In genomic region chr2:19145881-19146280, GRCm38 (mm10) we compare ENCODE assay signal across 9 mouse cellular contexts. TPM values are rescaled to one million over a fixed set of nuclear protein-coding genes. Genes with fewer than 3 reads are reported as not detected.
DNase-seq lines count a peak whose midpoint lies in the region; TF ChIP-seq lines count a peak whose summit lies in the region.
"Had no signal": no experiment of that assay in that cellular context is flagged by ENCODE, and none has a peak within 500 bp of the region (broad histone marks: within the 10 kb centered on the region; RNA-seq: fewer than 3 reads in every experiment).

No protein-coding gene starts in this region.

- no peak for DNase-seq in gastrocnemius, adult 2 months
- no peak for DNase-seq in gastrocnemius, adult 18-20 months (ENCODE audit: low spot score)
- peak; percentile 60 for DNase-seq in adrenal gland, adult 2 months
- DNase-seq in heart, adult 8-10 months (ENCODE audit: low spot score) = peak; percentile 33
- peak; percentile 75 to 80 for DNase-seq in kidney, postnatal 36 days
- DNase-seq in thymus, postnatal 25 days = no peak
- DNase-seq in embryo, embryonic 11 days = no peak
- no peak for DNase-seq in thymus, adult 2 months

- no peak for TF ChIP-seq POLR2A in thymus, adult 2 months (IDR thresholded peaks at IDR 0.05; ENCODE audit: control insufficient read depth, extremely low read depth, insufficient read depth, low read length, poor library complexity)

- H3K27ac ChIP-seq in gastrocnemius, adult 2 months = 0 out of 2 replicates have a peak overlapping the region, but pooled peaks have one; percentile 5
- no peak overlapping the region for H3K27ac ChIP-seq in thymus, adult 2 months (ENCODE audit: control insufficient read depth, insufficient read depth, low read length)
- H3K27ac ChIP-seq: neural tube, embryonic 13.5 days had no signal

- WGBS in thymus, adult 2 months = 48% methylated on average over 2 of the region's 2 CpGs

- TF ChIP-seq CTCF in gastrocnemius, adult 2 months (IDR thresholded peaks at IDR 0.05) = no peak
- no peak for TF ChIP-seq CTCF in thymus, adult 2 months (IDR thresholded peaks at IDR 0.05; ENCODE audit: borderline replicate concordance, control insufficient read depth, extremely low read depth, insufficient read depth, low read length, poor library complexity)

- peaks cover 11% of the 10 kb centered on the region for H3K4me1 ChIP-seq in thymus, adult 2 months (replicated peaks; ENCODE audit: control insufficient read depth, insufficient read depth, low read length)

- intact Hi-C loops in gastrocnemius, adult 2 months (cut with DNase I) = no loop called here

- no peaks in the 10 kb centered on the region for H3K36me3 ChIP-seq in thymus, adult 2 months (ENCODE audit: control insufficient read depth, insufficient read depth, low read length)
- H3K36me3 ChIP-seq: neural tube, embryonic 13.5 days had no signal

- H3K27me3 ChIP-seq in thymus, adult 2 months (ENCODE audit: control insufficient read depth, insufficient read depth, low read length) = no peaks in the 10 kb centered on the region
- H3K27me3 ChIP-seq: neural tube, embryonic 13.5 days had no signal

- no peak overlapping the region for H3K4me3 ChIP-seq in gastrocnemius, adult 2 months
- no peak overlapping the region for H3K4me3 ChIP-seq in thymus, adult 2 months (ENCODE audit: control insufficient read depth, insufficient read depth, low read length)
- H3K4me3 ChIP-seq: neural tube, embryonic 13.5 days had no signal

RNA-seq across cellular contexts. Expression of gene Armc3, which starts 53.2 kb away (rescaled TPM):
- not detected for total RNA-seq in gastrocnemius, adult 2 months (2021)
- not detected for total RNA-seq in gastrocnemius, adult 18-20 months (2021)
- not detected for total RNA-seq in adrenal gland, adult 2 months (2021)
- polyA plus RNA-seq in adrenal gland, adult 2 months (2012; rRNA removed) = not detected in 2 replicates
- total RNA-seq in heart, adult 8-10 months (2022) = not detected
- polyA plus RNA-seq in thymus, adult 2 months (2012; rRNA removed) = 0.05 and 0.11 TPM in 2 replicates

Comparison
In these comparisons a context has a peak if more than half of its experiments do, and no peak if none do; other contexts are left out.
1. DNase-seq: peak in adrenal gland, adult 2 months (single experiment), heart, adult 8-10 months (single experiment) and kidney, postnatal 36 days (2 of 2); none in gastrocnemius, adult 2 months (single experiment), gastrocnemius, adult 18-20 months (single experiment), thymus, postnatal 25 days (single experiment), embryo, embryonic 11 days (single experiment) and thymus, adult 2 months (single experiment).